Mouse (Mus musculus): ENCODE results near the gene Naa50. TPM values are rescaled to one million over a fixed set of nuclear protein-coding genes. Genes with fewer than 3 reads are reported as not detected.
A peak's percentile ranks its signal among the peaks of the same experiment; 100 is the strongest.

Gene Naa50
- polyA plus RNA-seq, 1 experiment, result 23.8 TPM

DNA sequence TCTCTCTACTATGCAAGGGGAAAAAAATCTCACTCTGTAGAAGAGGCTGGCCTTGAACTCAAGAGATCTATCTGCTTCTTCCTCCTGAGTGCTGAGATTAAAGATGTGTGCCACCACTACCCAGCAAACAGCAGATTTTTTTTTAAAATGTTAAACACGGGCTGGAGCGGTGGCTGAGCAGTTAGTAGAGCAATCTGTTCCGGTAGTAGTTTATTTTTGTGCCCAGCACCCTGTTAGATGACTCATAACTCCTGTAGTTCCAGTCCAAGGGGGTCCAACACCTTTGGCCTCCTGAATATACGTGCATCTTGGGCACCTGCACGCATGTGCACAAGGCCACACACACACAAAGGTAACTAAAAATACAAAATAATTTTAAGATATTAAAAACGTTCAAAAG is 17.1 kb upstream of the Naa50 start:
- no peak overlapping the region for H3K4me3 ChIP-seq (ENCODE audit: insufficient read depth, low read length)
- H3K27ac ChIP-seq (ENCODE audit: insufficient read depth, low read length), result peak overlapping the region; percentile 93
- H3K4me1 ChIP-seq (ENCODE audit: control insufficient read depth, insufficient read depth, low read length), result peaks cover 13% of the 10 kb centered on the region
- TF ChIP-seq POLR2A (IDR thresholded peaks at IDR 0.05; ENCODE audit: extremely low read depth, insufficient read depth, low read length) (no peak), CTCF (IDR thresholded peaks at IDR 0.05; ENCODE audit: extremely low read depth, insufficient read depth, low read length) (no peak)

DNA sequence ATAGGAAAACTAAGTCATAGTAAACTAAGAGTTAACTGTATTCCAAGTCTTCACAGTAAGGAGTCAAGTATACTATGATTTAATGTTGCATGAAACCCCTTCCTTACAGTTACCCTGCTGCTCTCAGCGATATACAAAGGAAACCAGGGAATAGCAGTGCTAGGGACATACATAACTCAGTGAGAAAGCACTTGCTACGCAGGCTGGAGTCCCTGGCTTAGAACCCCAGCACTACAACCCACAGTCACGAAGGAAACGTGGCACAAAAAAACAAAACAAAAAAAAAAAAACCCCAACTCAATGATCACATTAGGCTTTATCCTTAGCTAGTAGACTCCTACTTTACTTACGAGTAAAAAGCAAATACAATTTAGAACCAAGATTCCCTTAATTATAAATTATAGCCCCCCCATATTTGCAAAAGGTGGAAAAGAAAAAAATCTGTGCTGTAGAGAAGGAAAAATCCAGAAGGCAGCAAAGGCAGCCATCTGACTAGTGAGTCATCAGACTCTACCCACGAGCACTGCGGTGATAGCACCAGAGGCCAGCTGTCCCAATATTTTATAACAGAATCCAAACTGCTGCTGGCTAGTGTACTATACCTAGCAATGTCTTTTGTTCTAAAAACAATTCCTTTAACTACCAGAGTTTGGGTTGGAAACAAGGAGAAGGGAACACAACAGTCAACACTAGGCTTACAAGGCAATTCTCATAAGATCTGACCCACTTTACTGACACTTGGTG is 16.5 kb upstream of the Naa50 start:
- peaks cover 13% of the 10 kb centered on the region for H3K4me1 ChIP-seq (ENCODE audit: control insufficient read depth, insufficient read depth, low read length)
- H3K4me3 ChIP-seq (ENCODE audit: insufficient read depth, low read length), result no peak overlapping the region
- TF ChIP-seq CTCF (IDR thresholded peaks at IDR 0.05; ENCODE audit: extremely low read depth, insufficient read depth, low read length) (no peak), POLR2A (IDR thresholded peaks at IDR 0.05; ENCODE audit: extremely low read depth, insufficient read depth, low read length) (no peak)
- H3K27ac ChIP-seq (ENCODE audit: insufficient read depth, low read length), result peak overlapping the region; percentile 93

DNA sequence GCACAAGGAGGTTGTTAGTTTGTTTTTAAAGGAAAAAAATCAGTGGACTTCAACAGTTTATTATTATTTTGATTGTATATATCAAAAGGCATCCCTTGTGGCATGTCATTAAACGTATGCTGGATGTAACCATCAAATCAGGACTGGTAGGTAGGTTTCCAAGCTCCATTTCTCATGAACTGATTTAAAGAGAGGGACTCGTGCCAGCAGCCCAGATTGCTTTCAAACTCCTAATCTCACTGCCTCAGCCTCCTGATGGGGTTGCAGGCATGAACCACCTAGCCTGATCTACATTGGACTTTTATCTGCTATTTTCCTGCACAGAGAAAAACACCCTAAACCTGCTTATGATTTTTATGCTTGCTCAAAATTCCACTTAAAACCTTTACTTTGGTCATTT is 15.8 kb upstream of the Naa50 start:
- H3K4me3 ChIP-seq (ENCODE audit: insufficient read depth, low read length), result no peak overlapping the region
- no peak overlapping the region for H3K27ac ChIP-seq (ENCODE audit: insufficient read depth, low read length)
- H3K4me1 ChIP-seq (ENCODE audit: control insufficient read depth, insufficient read depth, low read length), result peaks cover 13% of the 10 kb centered on the region
- TF ChIP-seq POLR2A (IDR thresholded peaks at IDR 0.05; ENCODE audit: extremely low read depth, insufficient read depth, low read length) (no peak), CTCF (IDR thresholded peaks at IDR 0.05; ENCODE audit: extremely low read depth, insufficient read depth, low read length) (no peak)

DNA sequence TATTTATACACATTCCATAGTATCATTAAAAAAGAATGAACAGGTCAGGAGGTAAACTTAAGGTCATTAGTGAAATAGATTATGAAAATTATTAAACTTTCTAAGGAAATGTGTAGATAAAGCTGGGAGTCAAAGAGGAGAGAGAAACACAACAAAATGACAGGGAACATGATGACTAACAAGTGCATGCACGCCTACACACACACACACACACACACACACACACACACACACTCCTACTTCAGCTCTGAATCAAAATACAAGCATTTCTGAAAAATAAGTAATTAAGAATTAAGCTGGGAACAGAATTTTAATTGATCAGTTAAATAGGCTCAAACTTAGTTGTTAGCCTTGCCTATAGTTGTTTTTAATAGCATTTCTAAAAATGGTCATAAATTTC is 14.9 kb upstream of the Naa50 start:
- Histone ChIP-seq H3K27ac (ENCODE audit: insufficient read depth, low read length) (no peak overlapping the region), H3K4me3 (ENCODE audit: insufficient read depth, low read length) (no peak overlapping the region), H3K4me1 (ENCODE audit: control insufficient read depth, insufficient read depth, low read length) (peaks cover 13% of the 10 kb centered on the region)
- TF ChIP-seq CTCF (IDR thresholded peaks at IDR 0.05; ENCODE audit: extremely low read depth, insufficient read depth, low read length) (no peak), POLR2A (IDR thresholded peaks at IDR 0.05; ENCODE audit: extremely low read depth, insufficient read depth, low read length) (no peak)

DNA sequence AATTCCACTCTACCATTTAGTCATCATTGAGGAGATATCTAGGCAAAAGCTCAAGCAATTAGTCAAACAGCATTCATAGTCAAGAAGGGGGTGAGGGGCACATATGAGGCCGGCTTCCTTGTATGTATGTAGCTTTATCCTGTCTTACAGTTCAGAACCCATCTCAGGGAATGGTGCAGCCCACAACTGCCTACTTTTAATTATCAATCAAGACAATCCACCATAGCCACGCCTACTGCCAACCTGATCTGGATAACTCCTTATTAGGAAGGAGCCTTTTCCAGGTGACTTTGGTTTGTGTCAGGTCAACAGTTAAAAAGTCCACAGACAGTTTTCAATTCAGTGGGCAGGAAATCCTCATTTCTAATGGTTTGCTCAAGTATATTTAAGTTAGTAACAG is 14.2 kb upstream of the Naa50 start:
- TF ChIP-seq POLR2A (IDR thresholded peaks at IDR 0.05; ENCODE audit: extremely low read depth, insufficient read depth, low read length), result no peak
- TF ChIP-seq CTCF (IDR thresholded peaks at IDR 0.05; ENCODE audit: extremely low read depth, insufficient read depth, low read length), result no peak
- Histone ChIP-seq H3K27ac (ENCODE audit: insufficient read depth, low read length) (peak overlapping the region; percentile 65; the same call in 1 of the 2 replicates), H3K4me1 (ENCODE audit: control insufficient read depth, insufficient read depth, low read length) (peaks cover 11% of the 10 kb centered on the region), H3K4me3 (ENCODE audit: insufficient read depth, low read length) (no peak overlapping the region)

DNA sequence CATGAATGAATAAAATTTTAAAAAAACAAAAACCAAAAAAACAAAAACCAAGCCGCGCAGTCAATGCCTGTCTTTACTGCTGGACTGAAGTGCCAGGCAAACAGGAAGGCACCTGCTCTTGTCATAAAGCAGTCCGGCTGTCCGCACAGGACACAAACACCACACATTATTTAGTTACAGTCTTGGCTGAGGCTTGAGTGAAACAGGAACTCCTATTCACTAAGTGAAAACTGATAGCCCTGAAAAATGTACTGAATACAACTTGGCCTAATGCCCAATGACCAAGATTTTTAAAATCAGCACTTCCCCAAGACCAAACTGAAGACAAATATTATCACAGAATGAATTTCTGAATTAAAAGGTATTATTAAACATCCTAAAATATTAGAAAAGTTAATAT is 13.2 kb upstream of the Naa50 start:
- no peak for TF ChIP-seq POLR2A (IDR thresholded peaks at IDR 0.05; ENCODE audit: extremely low read depth, insufficient read depth, low read length)
- no peak for TF ChIP-seq CTCF (IDR thresholded peaks at IDR 0.05; ENCODE audit: extremely low read depth, insufficient read depth, low read length)
- no peak overlapping the region for H3K4me3 ChIP-seq (ENCODE audit: insufficient read depth, low read length)
- H3K4me1 ChIP-seq (ENCODE audit: control insufficient read depth, insufficient read depth, low read length), result peaks cover 9% of the 10 kb centered on the region
- H3K27ac ChIP-seq (ENCODE audit: insufficient read depth, low read length), result no peak overlapping the region

DNA sequence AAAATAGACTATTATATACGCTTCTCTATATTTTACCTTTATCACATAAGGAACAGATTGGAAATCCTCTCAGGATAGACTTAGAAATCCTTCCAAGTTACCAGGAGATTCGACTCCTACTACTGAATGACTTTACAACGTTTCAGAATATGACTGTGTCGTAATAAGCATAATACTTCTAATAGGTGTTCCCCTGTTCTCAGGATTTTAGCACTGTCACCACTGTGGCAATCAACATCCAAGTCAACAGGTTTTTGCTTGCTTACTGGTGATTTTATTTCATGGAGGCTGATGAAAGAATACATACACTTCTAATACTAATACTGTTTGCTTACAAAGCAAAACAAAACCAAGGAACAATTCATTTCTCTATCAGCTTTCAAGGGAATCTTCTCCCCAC is 7.3 kb upstream of the Naa50 start:
- H3K4me1 ChIP-seq (ENCODE audit: control insufficient read depth, insufficient read depth, low read length), result peaks cover 4% of the 10 kb centered on the region
- TF ChIP-seq CTCF (IDR thresholded peaks at IDR 0.05; ENCODE audit: extremely low read depth, insufficient read depth, low read length) (no peak), POLR2A (IDR thresholded peaks at IDR 0.05; ENCODE audit: extremely low read depth, insufficient read depth, low read length) (no peak)
- H3K4me3 ChIP-seq (ENCODE audit: insufficient read depth, low read length), result no peak overlapping the region
- no peak overlapping the region for H3K27ac ChIP-seq (ENCODE audit: insufficient read depth, low read length)

DNA sequence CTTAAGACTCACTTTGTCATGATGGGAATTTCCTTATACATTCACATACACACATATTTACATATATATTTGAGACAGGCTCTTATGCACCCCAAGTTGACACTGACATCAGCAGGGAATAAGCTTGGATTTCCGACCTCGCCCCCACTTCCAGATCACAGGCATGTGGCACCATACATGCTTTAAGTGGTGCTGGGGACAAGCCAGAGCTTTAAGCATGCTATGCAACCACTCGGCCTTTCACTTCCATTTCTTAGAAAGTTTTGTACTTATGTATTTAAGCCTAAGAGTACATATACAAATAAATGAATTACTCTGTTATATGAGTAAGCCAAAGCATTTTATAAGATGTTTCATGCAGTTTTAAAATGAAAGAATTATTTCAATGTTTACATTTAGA is 6.4 kb upstream of the Naa50 start:
- TF ChIP-seq POLR2A (IDR thresholded peaks at IDR 0.05; ENCODE audit: extremely low read depth, insufficient read depth, low read length), result no peak
- no peak for TF ChIP-seq CTCF (IDR thresholded peaks at IDR 0.05; ENCODE audit: extremely low read depth, insufficient read depth, low read length)
- Histone ChIP-seq H3K27ac (ENCODE audit: insufficient read depth, low read length) (no peak overlapping the region), H3K4me3 (ENCODE audit: insufficient read depth, low read length) (no peak overlapping the region), H3K4me1 (ENCODE audit: control insufficient read depth, insufficient read depth, low read length) (peaks cover 4% of the 10 kb centered on the region)

DNA sequence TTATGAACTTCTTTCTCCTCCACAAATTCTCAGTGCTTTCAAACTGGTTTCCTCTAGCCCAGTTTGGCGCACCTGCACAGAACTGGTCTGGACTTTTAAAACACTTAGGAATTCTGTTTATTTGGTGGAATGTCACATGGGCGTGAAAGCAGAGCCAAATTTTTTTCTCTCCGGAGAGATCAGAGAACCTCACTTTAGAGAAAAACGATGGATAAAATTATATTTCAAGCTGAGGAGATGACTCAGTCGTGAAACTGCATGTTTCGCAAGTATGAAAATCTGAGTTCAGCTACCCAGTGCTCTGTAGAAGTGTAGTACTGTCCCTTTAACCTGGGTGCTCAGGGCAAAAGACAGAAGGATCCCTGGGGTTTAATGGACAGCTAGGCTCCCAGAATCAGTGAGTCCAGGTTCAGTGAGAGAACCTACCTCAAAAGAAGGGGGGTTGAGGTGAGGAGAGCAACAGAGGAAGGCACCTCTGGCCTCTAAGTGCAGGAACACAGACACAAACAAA is 3.1 kb upstream of the Naa50 start:
- TF ChIP-seq CTCF (IDR thresholded peaks at IDR 0.05; ENCODE audit: extremely low read depth, insufficient read depth, low read length) (no peak), POLR2A (IDR thresholded peaks at IDR 0.05; ENCODE audit: extremely low read depth, insufficient read depth, low read length) (no peak)
- H3K4me3 ChIP-seq (ENCODE audit: insufficient read depth, low read length), result no peak overlapping the region; the same call in 1 of the 2 replicates
- H3K4me1 ChIP-seq (ENCODE audit: control insufficient read depth, insufficient read depth, low read length), result peaks cover 4% of the 10 kb centered on the region
- 0 out of 2 replicates have a peak overlapping the region, but pooled peaks have one; percentile 35 for H3K27ac ChIP-seq (ENCODE audit: insufficient read depth, low read length)

DNA sequence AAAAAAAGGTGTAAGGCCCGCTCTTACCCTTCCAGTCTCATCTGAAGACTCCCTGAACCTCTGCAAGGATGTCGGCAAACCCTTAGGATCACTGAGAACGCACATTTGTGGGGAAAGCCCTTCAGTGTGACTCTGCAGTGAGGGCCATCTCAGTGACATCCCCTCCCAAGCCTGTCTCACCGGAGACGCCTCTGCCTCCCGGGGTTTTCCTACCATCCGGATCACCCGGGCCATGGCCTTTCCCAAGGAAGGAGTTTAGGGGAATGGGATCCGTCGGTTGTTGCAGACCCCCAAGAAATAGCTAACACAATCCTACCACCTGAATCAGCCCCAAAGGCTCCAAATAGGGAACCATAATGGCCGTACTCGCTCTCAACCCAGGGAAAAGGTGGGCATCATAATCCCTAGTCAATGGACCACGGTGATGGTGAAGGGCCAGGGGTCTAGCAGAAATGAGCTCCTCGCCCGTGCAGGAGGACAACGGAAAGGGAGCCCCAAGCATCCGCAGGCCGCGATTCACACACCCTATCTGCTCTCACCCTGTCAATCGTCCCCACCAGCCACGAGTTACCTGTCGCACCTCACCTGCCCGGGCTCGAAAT is 1.2 kb upstream of the Naa50 start:
- peak overlapping the region; percentile 74 for H3K27ac ChIP-seq (ENCODE audit: insufficient read depth, low read length)
- TF ChIP-seq POLR2A (IDR thresholded peaks at IDR 0.05; ENCODE audit: extremely low read depth, insufficient read depth, low read length) (no peak), CTCF (IDR thresholded peaks at IDR 0.05; ENCODE audit: extremely low read depth, insufficient read depth, low read length) (no peak)
- peak overlapping the region; percentile 99 for H3K4me3 ChIP-seq (ENCODE audit: insufficient read depth, low read length)
- H3K4me1 ChIP-seq (ENCODE audit: control insufficient read depth, insufficient read depth, low read length), result peaks cover 4% of the 10 kb centered on the region

Measured in cortical plate, adult 2 months (tissue).